Mouse (Mus musculus): ENCODE measurements around the gene Gpr137b. TPM values are rescaled to one million over a fixed set of nuclear protein-coding genes. Genes with fewer than 3 reads are reported as not detected.

Gpr137b gene
- polyA plus RNA-seq (2012; rRNA removed) = 24.4 and 29.7 TPM in 2 replicates

DNA sequence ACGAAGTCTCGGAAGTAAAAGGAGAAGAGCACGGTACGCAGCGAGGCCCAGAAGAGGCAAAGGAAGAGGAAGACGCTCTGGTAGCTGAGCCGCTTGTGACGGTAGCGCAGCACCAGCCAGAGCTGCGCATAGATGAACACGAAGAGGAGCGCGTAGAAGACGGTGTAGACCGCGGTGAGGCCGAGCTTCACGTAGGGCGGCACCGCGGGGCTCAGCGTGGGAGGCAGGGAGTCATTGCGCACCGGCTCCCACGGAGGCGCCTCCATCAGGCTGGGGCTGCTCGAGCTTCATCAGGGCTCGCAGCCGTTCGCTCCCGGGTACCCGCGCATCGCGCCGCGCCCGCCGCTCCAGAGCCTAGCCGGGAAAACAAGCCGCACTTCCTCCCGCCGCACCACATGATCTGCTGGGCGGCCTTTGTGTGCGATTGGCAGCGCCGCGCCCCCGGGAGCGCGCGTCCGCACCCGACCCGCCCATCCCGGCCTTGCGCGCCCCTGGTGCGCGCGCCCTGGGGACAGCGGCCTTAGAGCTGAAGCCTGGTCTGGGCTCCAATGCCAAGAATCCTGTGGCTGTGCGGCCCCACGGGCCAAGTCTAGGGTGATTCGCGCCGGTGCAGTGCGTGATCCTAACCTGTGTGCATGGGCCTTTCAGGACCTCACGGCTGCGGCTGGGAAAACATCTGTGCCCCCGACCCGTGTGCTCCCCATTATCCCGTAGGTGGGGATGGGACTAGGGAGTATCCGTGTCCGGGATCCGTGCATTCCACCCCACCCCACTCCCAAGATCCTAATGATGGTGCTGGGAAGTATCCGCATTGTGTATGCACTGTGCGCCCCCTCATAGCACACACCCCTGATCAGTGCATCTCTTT lies at the start of gene Gpr137b:
Gene Gpr137b, minus strand, starts transcription at position 787 of the 868 bp plus-strand sequence.

DNA sequence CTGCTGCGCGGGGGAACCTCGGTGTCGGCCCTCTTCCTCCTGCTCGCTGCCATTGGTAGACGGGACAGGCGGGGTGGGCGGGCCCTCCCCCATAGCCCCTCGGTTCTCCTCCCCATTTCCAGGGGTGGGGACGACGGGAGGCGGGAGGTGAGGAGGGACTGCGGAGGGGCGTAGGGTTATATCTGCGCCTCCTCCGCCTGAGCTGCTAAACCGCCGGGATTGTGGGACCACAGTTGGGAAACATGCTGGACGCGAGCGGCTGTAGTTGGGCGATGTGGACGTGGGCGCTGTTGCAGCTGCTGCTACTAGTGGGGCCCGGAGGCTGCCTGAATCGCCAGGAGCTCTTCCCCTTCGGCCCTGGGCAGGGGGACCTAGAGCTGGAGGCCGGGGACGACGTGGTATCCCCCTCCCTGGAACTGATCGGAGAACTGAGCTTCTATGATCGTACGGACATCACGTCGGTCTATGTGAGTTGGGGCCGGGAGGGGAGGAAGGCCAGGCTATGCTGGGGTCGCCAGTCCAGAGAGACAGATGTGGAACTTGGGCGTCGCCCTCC lies 43.7 kb upstream of the Gpr137b start, which contains the start of gene Nid1:
Gene Nid1, plus strand, starts transcription at position 92 of the 556 bp plus-strand sequence.

Other genes starting within 250 kb of the Gpr137b start
- gene Prl2c5, start 211.3 kb downstream of the Gpr137b start, polyA plus RNA-seq (2012; rRNA removed) = not detected in 2 replicates
- 47.5 and 77.2 TPM in 2 replicates for gene Nid1, start 43.5 kb upstream of the Gpr137b start, polyA plus RNA-seq (2012; rRNA removed)
- 5.4 and 5.8 TPM in 2 replicates for gene Lyst, start 196.4 kb upstream of the Gpr137b start, polyA plus RNA-seq (2012; rRNA removed)

All from central nervous system, embryonic 14 days (tissue).